Mouse (Mus musculus) urinary bladder, postnatal 36 days (tissue): ENCODE data around the gene Olfr1350.
"Not testable (repeated sequence)": the region's sequence is repeated elsewhere in the genome, so short reads cannot be mapped to it uniquely, and the experiment has no call there.

ENCODE experiments used
- DNase-seq, 2 experiments: peaks; one replicate each; pipeline ENCODE4 v3.0.0; 2022; ENCODE audit warnings: low spot score in 2 of 2, mixed read lengths in 1 of 2

Olfr1350 gene

GRCm38 (mm10) chr7:6564541-6564940 lies at the start of gene Olfr1350:
Olfr1350 (plus strand) TSS chr7:6564841.
- no peak for DNase-seq

GRCm38 (mm10) chr7:6521666-6522065 lies 43.0 kb upstream of the Olfr1350 start:
- DNase-seq = no peak

- DNase-seq = no peak
Observed at GRCm38 (mm10) chr7:6522850-6523249, 41.8 kb upstream of the Olfr1350 start, which contains the start of gene Olfr1349. Olfr1349 (minus strand) TSS chr7:6522950.

GRCm38 (mm10) chr7:6525001-6525400 lies 39.6 kb upstream of the Olfr1350 start:
- no peak for DNase-seq

GRCm38 (mm10) chr7:6526141-6526540 lies 38.5 kb upstream of the Olfr1350 start:
- DNase-seq = no peak

- no peak for DNase-seq
Observed at GRCm38 (mm10) chr7:6586096-6586759, 21.6 kb downstream of the Olfr1350 start.

GRCm38 (mm10) chr7:6588766-6589165 lies 24.1 kb downstream of the Olfr1350 start:
- not testable (repeated sequence) for DNase-seq

GRCm38 (mm10) chr7:6603331-6603730 lies 38.7 kb downstream of the Olfr1350 start:
- no peak for DNase-seq
